Mouse (Mus musculus) fat pad, adult 2 months (tissue): ENCODE results near the gene Sdc1.
A peak's percentile ranks its signal among the peaks of the same experiment; 100 is the strongest.

Experiments used
- DNase-seq: peaks from one replicate; pipeline ENCODE4 v3.0.0-alpha.2; 2011; ENCODE audit warnings: low read depth, low spot score; ENCODE audit errors: extremely low read depth

Sdc1 gene

DNA sequence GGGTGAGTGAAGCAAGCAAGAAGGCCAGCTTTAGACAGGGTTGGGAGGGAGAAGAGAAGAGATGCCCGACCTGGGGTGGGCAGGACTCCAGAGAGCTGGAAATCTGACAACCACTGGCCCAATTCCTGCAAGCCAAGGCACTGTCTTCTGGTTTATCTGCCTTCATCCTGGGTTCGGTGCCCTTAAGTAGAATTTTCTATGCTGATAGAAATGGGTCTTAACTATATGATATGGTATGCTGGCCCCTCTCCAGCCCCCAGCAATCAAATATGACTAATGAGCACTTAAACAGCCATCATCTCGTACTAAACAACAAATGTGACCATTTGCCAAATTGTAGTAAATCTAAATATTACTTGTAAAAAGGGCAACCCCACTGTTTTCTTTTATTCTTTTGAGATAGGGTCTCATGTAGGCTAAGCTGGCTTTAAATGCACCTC lies 47.1 kb downstream of the Sdc1 start:
- no peak for DNase-seq

DNA sequence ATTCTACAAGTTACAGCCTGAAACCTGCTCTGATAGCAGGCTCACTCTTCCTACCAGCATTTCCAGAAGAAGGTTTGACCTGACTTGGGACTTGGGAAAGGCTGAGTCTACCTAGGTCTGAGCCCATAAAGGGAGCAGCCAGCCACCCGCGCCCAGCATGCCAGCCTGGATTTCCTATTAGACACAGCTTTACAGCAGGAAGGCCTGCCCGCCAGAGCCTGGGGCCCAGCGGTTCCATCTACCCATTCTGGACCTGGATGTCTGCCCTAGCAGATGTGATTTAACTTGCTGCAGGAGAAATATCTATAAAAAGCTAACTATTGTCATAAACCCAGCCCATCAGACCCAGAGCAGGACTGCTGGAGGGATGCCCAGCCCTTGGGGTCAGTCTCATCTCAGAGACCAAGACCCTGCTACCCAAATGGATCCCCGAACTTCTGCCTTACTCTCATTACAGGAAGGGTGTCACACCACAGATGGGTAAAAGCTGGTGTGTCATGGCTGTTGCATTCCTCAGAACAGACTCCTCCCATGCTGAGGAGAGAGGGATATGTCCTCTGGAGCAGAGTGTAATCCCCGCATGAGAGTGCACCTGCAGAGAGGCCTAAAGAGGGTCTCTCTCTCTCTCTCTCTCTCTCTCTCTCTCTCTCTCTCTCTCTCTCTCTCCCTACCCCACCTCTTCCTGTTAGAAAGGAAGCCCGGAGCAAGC lies 54.0 kb downstream of the Sdc1 start:
- DNase-seq = no peak

DNA sequence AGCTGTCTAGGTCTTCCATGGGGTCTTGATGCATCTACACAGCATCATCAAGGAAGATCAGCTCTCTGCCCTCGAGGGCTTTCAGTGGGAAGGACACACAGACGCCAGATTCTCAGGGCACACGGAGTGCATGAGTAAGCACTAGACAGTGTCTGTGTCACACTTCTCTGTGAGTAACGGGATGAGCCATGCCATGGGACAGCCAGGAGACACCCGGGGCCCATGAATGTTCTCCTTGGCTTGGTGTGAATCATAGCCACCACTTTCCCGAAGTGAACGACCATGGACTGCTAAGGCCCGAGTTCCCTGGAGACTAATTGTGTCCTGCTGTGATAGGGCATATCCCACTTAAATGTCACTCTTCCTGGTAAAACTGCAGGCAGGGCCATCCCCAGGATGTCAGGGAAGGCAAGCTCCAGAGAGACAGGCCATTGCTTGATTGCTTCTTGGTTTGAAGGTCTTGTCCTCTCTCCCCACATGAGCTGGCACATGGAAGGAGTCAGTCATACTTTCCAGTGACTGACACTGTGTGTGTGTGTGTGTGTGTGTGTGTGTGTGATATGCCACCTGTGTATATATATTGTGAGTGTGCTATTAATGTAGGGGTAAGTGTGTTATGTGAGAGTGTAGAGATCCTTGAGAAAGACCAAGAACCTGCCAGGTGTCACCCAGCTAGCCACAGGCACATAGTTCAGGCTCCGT lies 56.0 kb downstream of the Sdc1 start:
- DNase-seq = no peak

DNA sequence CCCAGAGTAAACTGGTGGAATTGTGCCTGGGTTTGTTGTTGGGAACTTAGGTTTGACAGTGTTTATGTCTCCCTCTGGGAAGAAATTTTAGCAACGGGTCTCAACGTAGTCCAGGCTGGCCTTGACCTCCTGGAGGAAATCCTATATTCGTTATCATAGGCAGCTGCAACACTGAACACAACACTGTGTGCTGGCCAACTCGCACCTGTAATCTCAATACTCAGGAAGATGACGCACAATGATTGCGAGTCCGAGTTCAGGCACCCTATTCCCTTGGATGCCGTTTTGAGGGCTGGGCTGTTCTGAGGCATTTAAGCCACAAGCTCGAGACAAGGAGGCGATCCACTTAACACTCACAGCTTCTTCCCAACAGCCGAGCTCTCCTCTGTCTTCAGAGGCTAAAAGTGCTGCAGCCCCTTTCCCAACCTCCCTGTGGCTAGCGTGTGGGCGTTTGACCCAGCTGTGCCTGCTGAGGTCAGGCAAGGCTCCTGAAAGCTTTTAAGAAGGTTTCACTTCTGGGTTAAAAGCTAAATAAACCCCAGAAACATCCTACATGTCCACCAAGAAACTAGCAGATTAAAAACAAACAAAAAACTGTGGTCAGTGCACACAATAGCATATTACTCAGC lies 58.0 kb downstream of the Sdc1 start:
- DNase-seq = no peak

DNA sequence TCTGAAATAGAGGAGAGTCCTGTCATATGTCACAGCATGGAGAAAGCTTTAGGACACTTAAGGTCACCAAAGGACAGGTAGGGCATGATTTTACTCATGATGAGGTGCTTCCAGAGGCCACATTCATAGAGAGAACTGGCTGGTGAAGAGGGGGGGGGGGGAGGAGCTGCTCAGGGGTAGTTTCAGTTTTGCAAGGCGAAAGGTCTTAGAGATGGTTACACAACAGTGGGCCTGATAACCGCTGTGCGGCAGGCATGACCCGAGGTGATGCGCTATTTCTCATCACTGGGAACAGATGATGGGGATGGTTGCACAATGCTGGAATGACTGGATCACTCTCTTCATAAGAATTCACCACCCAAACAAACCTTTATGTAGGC lies 58.5 kb downstream of the Sdc1 start:
- DNase-seq = no peak

DNA sequence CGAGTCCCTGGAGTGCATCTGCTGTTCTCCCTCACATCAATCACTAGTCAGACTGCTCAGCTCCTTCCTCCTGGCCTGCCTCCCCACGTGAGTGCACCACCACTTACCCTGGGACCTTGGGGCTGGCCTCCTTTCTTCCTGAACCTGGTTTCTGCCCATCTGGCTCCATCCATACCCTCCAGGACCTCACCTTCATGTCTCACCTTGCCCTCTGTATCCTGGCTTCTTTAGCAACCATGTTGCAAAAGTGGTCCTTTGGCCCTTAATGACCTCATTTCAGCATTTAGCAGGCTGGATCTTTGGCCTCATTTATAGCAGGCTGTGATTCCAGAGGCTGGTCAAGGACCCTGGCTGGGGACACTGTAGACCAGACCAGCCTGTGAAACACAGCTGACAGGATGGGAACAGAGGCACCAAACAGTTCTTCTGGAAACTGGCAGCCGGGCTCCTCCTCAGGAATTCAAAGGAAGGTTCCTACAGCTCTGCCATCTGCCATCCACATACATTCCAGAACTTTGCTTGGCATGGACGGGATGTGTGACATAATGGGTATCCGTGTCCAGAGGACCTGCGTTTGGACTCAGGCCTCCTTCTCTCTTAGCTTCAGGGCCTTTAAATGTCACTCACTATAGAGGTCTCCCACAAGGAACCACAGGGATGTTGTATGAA lies 60.0 kb downstream of the Sdc1 start:
- DNase-seq = no peak

DNA sequence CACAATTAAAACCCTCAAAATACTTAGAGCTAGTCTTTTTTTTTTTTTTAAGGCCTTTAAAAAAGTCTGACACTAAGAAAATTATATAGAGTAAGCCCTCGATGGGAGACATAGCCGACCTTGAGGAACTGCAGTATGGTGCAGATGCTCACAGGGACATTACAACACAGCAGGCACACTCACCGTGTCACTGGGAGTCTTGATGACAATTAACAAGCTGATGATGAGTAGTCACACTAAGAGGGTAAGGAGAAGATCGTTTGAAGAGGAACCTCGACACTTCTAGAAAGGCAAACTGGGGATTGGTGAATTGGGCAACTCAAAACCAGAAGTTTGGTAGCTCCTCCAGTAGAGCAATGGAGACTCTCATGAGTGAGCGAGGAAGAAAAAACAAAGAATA lies 60.6 kb downstream of the Sdc1 start:
- no peak for DNase-seq

DNA sequence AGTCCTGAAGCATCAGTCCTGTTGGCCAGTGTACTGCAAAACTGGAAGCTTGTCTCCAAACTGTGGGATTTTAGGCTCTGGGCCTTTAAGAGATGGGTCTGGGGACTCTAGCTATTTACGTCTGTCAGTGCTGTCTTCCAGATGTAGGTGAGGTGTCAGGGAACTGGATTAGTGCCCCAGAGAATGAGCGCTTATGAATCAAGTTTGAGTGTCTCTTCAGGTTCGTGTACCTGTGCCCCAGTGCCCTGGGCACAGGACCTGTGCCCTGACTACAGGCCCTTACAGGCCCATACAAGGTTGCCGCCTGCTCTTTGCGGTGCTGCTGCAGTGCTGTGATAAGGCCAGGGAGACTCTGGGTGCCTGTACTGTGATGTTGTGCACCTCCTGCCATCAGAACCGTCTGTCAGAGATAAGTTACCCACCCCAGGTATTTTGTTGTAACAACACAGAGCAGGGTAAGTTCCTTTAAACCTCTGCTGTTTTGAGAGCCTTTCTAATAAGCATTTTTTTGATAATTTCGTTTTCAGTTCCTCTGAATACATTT lies 69.7 kb downstream of the Sdc1 start:
- DNase-seq = peak; percentile 72

DNA sequence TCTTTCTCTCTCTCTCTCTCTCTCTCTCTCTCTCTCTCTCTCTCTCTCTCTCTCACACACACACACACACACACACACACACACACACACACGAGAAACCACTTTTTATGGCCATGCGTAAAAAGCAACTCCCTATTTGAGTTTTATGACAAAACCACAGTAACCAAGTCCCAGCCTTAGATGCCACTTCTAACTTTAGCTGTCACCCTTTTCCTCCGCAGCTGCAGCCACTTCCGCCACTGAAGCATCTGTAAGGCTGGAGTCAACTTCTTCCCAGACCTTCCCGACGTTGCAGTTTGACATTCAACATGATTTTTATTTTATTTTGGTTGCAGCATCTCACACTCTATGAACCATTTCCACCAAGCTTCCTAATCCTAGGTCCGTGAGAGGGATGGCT lies 71.6 kb downstream of the Sdc1 start:
- DNase-seq = no peak
